Mouse (Mus musculus) cerebellum, adult 9-11 months (tissue): Measurements from ENCODE around the gene Hrg.
"Not testable (repeated sequence)": the region's sequence is repeated elsewhere in the genome, so short reads cannot be mapped to it uniquely, and the experiment has no call there.

Source experiments
- DNase-seq: peaks from one replicate; pipeline ENCODE4 v3.0.0; 2022

Hrg gene

GRCm38 (mm10) chr16:22962256-22962655 is 11.4 kb downstream of the Hrg start:
- no peak for DNase-seq

- no peak for DNase-seq
Measured at GRCm38 (mm10) chr16:22963293-22963692, 12.4 kb downstream of the Hrg start.

GRCm38 (mm10) chr16:22967383-22968030 is 16.6 kb downstream of the Hrg start:
- no peak for DNase-seq

GRCm38 (mm10) chr16:22996951-22997350 is 46.1 kb downstream of the Hrg start:
- not testable (repeated sequence) for DNase-seq
